Mouse (Mus musculus) hindlimb bud, embryonic 11.5 days (tissue): Measurements from ENCODE around the gene Nipsnap3a.

Experiments
- DNase-seq: peaks from one replicate; pipeline ENCODE4 v3.0.0-alpha.2; 2012; ENCODE audit warnings: low read depth, low spot score; ENCODE audit errors: extremely low spot score

The Nipsnap3a gene

DNA sequence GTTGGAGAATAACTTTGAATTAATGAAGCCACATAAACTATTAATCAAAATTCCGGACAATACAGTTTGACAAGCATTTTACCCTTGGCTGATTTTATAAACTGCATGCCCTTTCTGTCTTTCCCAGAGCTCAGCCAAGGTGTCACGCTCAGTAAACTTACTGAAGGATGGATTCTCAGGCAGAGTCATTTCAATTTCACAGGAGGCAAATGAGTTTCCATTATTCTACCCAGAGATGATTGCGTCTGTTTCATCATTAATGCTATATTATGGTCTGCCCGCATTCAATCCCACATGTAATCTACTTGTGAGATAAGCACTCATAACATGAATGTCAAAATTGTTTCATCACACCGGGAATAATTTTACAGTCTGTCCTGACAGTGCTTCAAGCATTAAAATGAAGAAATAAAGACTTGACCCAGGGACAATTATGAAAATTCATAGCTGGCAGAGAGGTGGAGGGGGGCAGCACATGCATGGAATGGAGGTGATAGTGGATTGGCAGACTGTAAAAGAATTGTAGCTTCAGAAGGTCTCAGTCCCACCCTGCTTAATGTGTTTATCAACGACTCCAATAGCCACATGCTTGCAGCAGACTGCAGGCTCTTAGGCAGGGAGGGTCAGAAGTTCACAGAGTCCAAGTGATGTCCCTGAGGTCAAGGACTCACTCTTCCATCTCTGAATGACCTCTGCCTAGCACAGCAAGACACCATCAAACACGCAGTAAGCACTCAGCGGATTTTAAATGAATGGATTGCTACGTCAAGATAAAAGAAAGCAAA, 57.4 kb downstream of the Nipsnap3a start:
- no peak for DNase-seq
